Mouse (Mus musculus) megakaryocyte, adult 5-6 weeks (primary cell): ENCODE measurements at regions not wholly inside any gene's neighbourhood (a gene's known extent, or its start where the extent isn't known, plus 50 kb on each side); places are given as distances from the start of the nearest gene placed in this dataset.
"Not testable (repeated sequence)": the region's sequence is repeated elsewhere in the genome, so short reads cannot be mapped to it uniquely, and the experiment has no call there.

Experiments used
- ATAC-seq: 2 replicates; pipeline ENCODE4 v1.8.0; 2016; ENCODE audit warnings: mild to moderate bottlenecking, inconsistent platforms; ENCODE audit not compliant: poor library complexity, severe bottlenecking

GRCm38 (mm10) chr14:74182996-74183395, 457.6 kb upstream of the Htr2a start:
- ATAC-seq: no peak

- ATAC-seq: no peak
Measured at GRCm38 (mm10) chr14:74201710-74202109, 438.9 kb upstream of the Htr2a start.

GRCm38 (mm10) chr14:74205011-74205410, 435.6 kb upstream of the Htr2a start:
- no peak for ATAC-seq

- no peak for ATAC-seq
Measured at GRCm38 (mm10) chr14:74217914-74218446, 422.7 kb upstream of the Htr2a start.

- ATAC-seq: no peak
Measured at GRCm38 (mm10) chr14:74219761-74220160, 420.9 kb upstream of the Htr2a start.

GRCm38 (mm10) chr14:74222093-74222492, 418.5 kb upstream of the Htr2a start:
- no peak for ATAC-seq

- no peak for ATAC-seq
Measured at GRCm38 (mm10) chr14:74229560-74230187, 411.0 kb upstream of the Htr2a start.

- peak; percentile 30; the same call in 1 of the 2 replicates for ATAC-seq
Measured at GRCm38 (mm10) chr14:74240212-74240611, 400.4 kb upstream of the Htr2a start.

- no peak for ATAC-seq
Measured at GRCm38 (mm10) chr14:74249263-74249878, 391.3 kb upstream of the Htr2a start.

GRCm38 (mm10) chr14:74250021-74250420, 390.6 kb upstream of the Htr2a start:
- no peak for ATAC-seq

GRCm38 (mm10) chr14:74252189-74253145, 388.2 kb upstream of the Htr2a start:
- ATAC-seq: no peak

GRCm38 (mm10) chr14:74255000-74255399, 385.6 kb upstream of the Htr2a start:
- ATAC-seq: peak; percentile 56

GRCm38 (mm10) chr14:74259437-74259836, 381.2 kb upstream of the Htr2a start:
- ATAC-seq: no peak

GRCm38 (mm10) chr14:74267086-74267485, 373.6 kb upstream of the Htr2a start:
- no peak for ATAC-seq

GRCm38 (mm10) chr14:74294560-74294959, 346.1 kb upstream of the Htr2a start:
- no peak for ATAC-seq

GRCm38 (mm10) chr14:74304483-74304882, 336.2 kb upstream of the Htr2a start:
- no peak for ATAC-seq

GRCm38 (mm10) chr14:74306717-74307307, 333.8 kb upstream of the Htr2a start:
- no peak for ATAC-seq

- not testable (repeated sequence) for ATAC-seq
Measured at GRCm38 (mm10) chr14:74309451-74309850, 331.2 kb upstream of the Htr2a start.

- ATAC-seq: no peak
Measured at GRCm38 (mm10) chr14:74327291-74327690, 313.3 kb upstream of the Htr2a start.

- no peak for ATAC-seq
Measured at GRCm38 (mm10) chr14:74350751-74351150, 289.9 kb upstream of the Htr2a start.

- ATAC-seq: no peak
Measured at GRCm38 (mm10) chr14:74352286-74352685, 288.4 kb upstream of the Htr2a start.
